Mouse (Mus musculus): ENCODE results near the gene Ccnd3. TPM values are rescaled to one million over a fixed set of nuclear protein-coding genes. Genes with fewer than 3 reads are reported as not detected.
"Not testable (repeated sequence)": the region's sequence is repeated elsewhere in the genome, so short reads cannot be mapped to it uniquely, and the experiment has no call there.

Ccnd3 gene
- polyA plus RNA-seq, 1 experiment from 2014 or later: 276 TPM

DNA sequence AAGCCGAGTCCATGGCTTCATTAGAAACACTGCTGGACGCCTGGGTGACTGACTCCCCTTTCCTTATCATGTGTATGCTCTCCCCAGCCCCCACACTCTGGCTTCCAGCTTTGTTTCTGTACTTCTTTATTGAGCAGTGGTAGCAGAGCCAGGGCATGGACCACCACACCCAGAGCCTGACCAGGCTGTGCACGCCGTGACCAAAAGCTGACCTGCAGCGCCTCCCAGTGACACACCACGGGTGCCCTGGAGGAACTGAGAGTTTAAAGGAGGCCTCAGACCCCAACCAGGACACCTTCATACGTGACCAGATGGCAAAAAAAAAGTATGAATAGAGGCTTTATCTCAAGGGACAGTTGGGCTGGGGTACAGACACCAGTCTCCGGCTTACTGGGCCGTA, 14.1 kb upstream of the Ccnd3 start:
- no peak overlapping the region for H3K4me3 ChIP-seq (ENCODE audit: low read length)
- no peaks in the 10 kb centered on the region for H3K4me1 ChIP-seq (ENCODE audit: control insufficient read depth, insufficient read depth, low read length)
- no peak for ATAC-seq (ENCODE audit: low FRiP score, low TSS enrichment)
- H3K4me2 ChIP-seq (replicated peaks; ENCODE audit: low read depth, low read length): no peak overlapping the region
- no peak overlapping the region for H3K27ac ChIP-seq (ENCODE audit: low read depth, low read length)
- H3K27me3 ChIP-seq (ENCODE audit: control insufficient read depth, insufficient read depth, low read length): no peaks in the 10 kb centered on the region
- 84% methylated on average over 9 of the region's 9 CpGs for WGBS
- no peak overlapping the region for H3K9ac ChIP-seq (ENCODE audit: low read depth, low read length)
- no peaks in the 10 kb centered on the region for H3K9me3 ChIP-seq (ENCODE audit: control insufficient read depth, low read length)
- peaks cover 78% of the 10 kb centered on the region for H3K36me3 ChIP-seq (ENCODE audit: control insufficient read depth, insufficient read depth, low read length)

DNA sequence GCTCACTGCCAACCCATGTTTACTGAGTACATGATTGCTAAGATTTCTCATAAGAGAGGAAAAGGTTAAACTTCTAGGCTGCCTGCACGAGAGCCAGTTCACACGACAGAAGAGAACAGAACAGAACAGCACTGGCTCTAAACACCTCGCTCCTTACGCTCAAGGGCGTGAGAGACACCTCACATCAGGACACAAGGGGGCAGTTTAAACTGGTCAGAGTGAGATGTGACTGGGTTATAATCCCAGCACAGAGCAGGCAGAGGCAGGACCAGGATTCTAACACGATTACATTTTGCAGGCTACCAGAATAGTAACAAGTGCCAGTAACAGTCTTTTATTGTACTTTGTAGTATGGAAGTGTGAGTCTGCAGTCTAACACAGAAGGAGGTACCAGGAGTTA, 12.1 kb upstream of the Ccnd3 start:
- Histone ChIP-seq H3K27me3 (ENCODE audit: control insufficient read depth, insufficient read depth, low read length) (no peaks in the 10 kb centered on the region), H3K4me2 (replicated peaks; ENCODE audit: low read depth, low read length) (no peak overlapping the region), H3K9me3 (ENCODE audit: control insufficient read depth, low read length) (no peaks in the 10 kb centered on the region), H3K4me3 (ENCODE audit: low read length) (no peak overlapping the region), H3K36me3 (ENCODE audit: control insufficient read depth, insufficient read depth, low read length) (peaks cover 88% of the 10 kb centered on the region), H3K4me1 (ENCODE audit: control insufficient read depth, insufficient read depth, low read length) (no peaks in the 10 kb centered on the region), H3K27ac (ENCODE audit: low read depth, low read length) (no peak overlapping the region), H3K9ac (ENCODE audit: low read depth, low read length) (no peak overlapping the region)
- no peak for ATAC-seq (ENCODE audit: low FRiP score, low TSS enrichment)
- WGBS: 81% methylated on average over 6 of the region's 6 CpGs

- no peak overlapping the region for H3K4me2 ChIP-seq (replicated peaks; ENCODE audit: low read depth, low read length)
- H3K9me3 ChIP-seq (ENCODE audit: control insufficient read depth, low read length): no peaks in the 10 kb centered on the region
- no peak overlapping the region for H3K4me3 ChIP-seq (ENCODE audit: low read length)
- peaks cover 91% of the 10 kb centered on the region for H3K36me3 ChIP-seq (ENCODE audit: control insufficient read depth, insufficient read depth, low read length)
- no peak for ATAC-seq (ENCODE audit: low FRiP score, low TSS enrichment)
- no peak overlapping the region for H3K9ac ChIP-seq (ENCODE audit: low read depth, low read length)
- H3K27me3 ChIP-seq (ENCODE audit: control insufficient read depth, insufficient read depth, low read length): no peaks in the 10 kb centered on the region
- no peaks in the 10 kb centered on the region for H3K4me1 ChIP-seq (ENCODE audit: control insufficient read depth, insufficient read depth, low read length)
- 87% methylated on average over 6 of the region's 6 CpGs for WGBS
- no peak overlapping the region for H3K27ac ChIP-seq (ENCODE audit: low read depth, low read length)
Measured at GRCm38 (mm10) chr17:47493653-47494052, 11.2 kb upstream of the Ccnd3 start.

- WGBS: 92% methylated on average over 11 of the region's 11 CpGs
Measured at GRCm38 (mm10) chr17:47494132-47494531, 10.7 kb upstream of the Ccnd3 start.

GRCm38 (mm10) chr17:47501531-47501930, 3.3 kb upstream of the Ccnd3 start:
- Histone ChIP-seq H3K9ac (ENCODE audit: low read depth, low read length) (peak overlapping the region; percentile 81), H3K27me3 (ENCODE audit: control insufficient read depth, insufficient read depth, low read length) (no peaks in the 10 kb centered on the region), H3K4me2 (replicated peaks; ENCODE audit: low read depth, low read length) (peak overlapping the region; percentile 87), H3K27ac (ENCODE audit: low read depth, low read length) (no peak overlapping the region), H3K9me3 (ENCODE audit: control insufficient read depth, low read length) (no peaks in the 10 kb centered on the region), H3K4me1 (ENCODE audit: control insufficient read depth, insufficient read depth, low read length) (peaks cover 14% of the 10 kb centered on the region), H3K4me3 (ENCODE audit: low read length) (peak overlapping the region; percentile 73), H3K36me3 (ENCODE audit: control insufficient read depth, insufficient read depth, low read length) (peaks cover 24% of the 10 kb centered on the region)
- WGBS: 7% methylated on average over 11 of the region's 11 CpGs
- no peak for ATAC-seq (ENCODE audit: low FRiP score, low TSS enrichment)

More at GRCm38 (mm10) chr17:47494132-47494531, 10.7 kb upstream of the Ccnd3 start:
- no peak overlapping the region for H3K27ac ChIP-seq (ENCODE audit: low read depth, low read length)
- no peak for ATAC-seq (ENCODE audit: low FRiP score, low TSS enrichment)
- no peaks in the 10 kb centered on the region for H3K4me1 ChIP-seq (ENCODE audit: control insufficient read depth, insufficient read depth, low read length)
- no peaks in the 10 kb centered on the region for H3K9me3 ChIP-seq (ENCODE audit: control insufficient read depth, low read length)
- no peak overlapping the region for H3K4me3 ChIP-seq (ENCODE audit: low read length)
- H3K36me3 ChIP-seq (ENCODE audit: control insufficient read depth, insufficient read depth, low read length): peaks cover 90% of the 10 kb centered on the region
- no peaks in the 10 kb centered on the region for H3K27me3 ChIP-seq (ENCODE audit: control insufficient read depth, insufficient read depth, low read length)
- no peak overlapping the region for H3K9ac ChIP-seq (ENCODE audit: low read depth, low read length)
- no peak overlapping the region for H3K4me2 ChIP-seq (replicated peaks; ENCODE audit: low read depth, low read length)

DNA sequence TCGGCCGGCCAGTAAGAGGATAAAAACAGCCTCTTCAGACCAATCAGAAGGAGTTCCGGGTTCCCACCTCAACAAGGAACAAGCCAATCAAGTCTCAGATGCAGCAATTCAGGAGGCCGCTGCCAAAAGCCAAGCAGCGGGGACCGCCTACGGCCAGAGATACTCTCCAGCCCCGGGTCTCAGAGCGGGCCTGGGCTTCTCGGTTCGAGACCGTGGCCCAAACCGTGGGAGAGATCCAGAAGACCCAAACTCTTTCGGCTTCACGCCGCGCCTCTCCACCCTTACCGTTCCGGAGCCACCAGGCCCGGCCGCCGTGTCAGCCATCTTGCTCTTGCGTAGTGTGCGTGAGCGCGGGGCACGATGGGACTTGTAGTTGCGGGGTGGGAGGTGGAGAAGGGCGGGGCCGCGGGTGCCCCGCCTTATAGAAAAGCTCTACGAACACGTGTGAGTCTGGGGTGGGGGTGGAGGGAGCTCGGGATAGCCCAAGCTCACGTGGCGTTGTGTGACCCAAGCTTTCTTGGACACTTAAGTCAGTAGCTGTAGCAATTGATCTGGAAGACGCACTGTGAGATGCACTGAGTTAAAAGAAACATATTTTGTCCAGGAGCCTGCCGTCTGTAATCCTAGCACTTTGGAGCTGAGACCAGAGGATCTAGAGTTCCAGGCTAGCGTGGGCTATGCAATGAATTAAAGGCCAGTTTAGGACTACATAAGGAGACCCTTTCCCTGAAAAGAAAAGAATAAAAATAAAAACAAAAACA, 2.7 kb upstream of the Ccnd3 start, which contains the start of gene Taf8:
Gene Taf8 (minus strand): TSS at position 347 of the 761 bp plus-strand sequence.
- H3K9me3 ChIP-seq (ENCODE audit: control insufficient read depth, low read length): no peaks in the 10 kb centered on the region
- peak within 1 kb of the TSS; percentile 87 for H3K4me2 ChIP-seq (replicated peaks; ENCODE audit: low read depth, low read length)
- ATAC-seq (ENCODE audit: low FRiP score, low TSS enrichment): peak; percentile 95
- H3K27ac ChIP-seq (ENCODE audit: low read depth, low read length): peak within 1 kb of the TSS; percentile 73; the same call in 1 of the 2 replicates
- WGBS: 2% methylated on average over 40 of the region's 40 CpGs
- peak within 1 kb of the TSS; percentile 73 for H3K4me3 ChIP-seq (ENCODE audit: low read length)
- H3K4me1 ChIP-seq (ENCODE audit: control insufficient read depth, insufficient read depth, low read length): peaks cover 14% of the 10 kb centered on the region
- H3K9ac ChIP-seq (ENCODE audit: low read depth, low read length): peak within 1 kb of the TSS; percentile 81
- no peaks in the 10 kb centered on the region for H3K27me3 ChIP-seq (ENCODE audit: control insufficient read depth, insufficient read depth, low read length)
- H3K36me3 ChIP-seq (ENCODE audit: control insufficient read depth, insufficient read depth, low read length): peaks cover 20% of the 10 kb centered on the region

GRCm38 (mm10) chr17:47502707-47503045, 2.2 kb upstream of the Ccnd3 start:
- ATAC-seq (ENCODE audit: low FRiP score, low TSS enrichment); H3K9me3 ChIP-seq (ENCODE audit: control insufficient read depth, low read length); H3K9ac ChIP-seq (ENCODE audit: low read depth, low read length); H3K27me3 ChIP-seq (ENCODE audit: control insufficient read depth, insufficient read depth, low read length); H3K27ac ChIP-seq (ENCODE audit: low read depth, low read length): not testable (repeated sequence)
- Histone ChIP-seq H3K4me2 (replicated peaks; ENCODE audit: low read depth, low read length) (peak overlapping the region; percentile 42; the same call in 1 of the 2 replicates), H3K4me3 (ENCODE audit: low read length) (peak overlapping the region; percentile 73; the same call in 1 of the 2 replicates), H3K4me1 (ENCODE audit: control insufficient read depth, insufficient read depth, low read length) (peaks cover 17% of the 10 kb centered on the region), H3K36me3 (ENCODE audit: control insufficient read depth, insufficient read depth, low read length) (peaks cover 16% of the 10 kb centered on the region)
- 88% methylated on average over 6 of the region's 6 CpGs for WGBS

DNA sequence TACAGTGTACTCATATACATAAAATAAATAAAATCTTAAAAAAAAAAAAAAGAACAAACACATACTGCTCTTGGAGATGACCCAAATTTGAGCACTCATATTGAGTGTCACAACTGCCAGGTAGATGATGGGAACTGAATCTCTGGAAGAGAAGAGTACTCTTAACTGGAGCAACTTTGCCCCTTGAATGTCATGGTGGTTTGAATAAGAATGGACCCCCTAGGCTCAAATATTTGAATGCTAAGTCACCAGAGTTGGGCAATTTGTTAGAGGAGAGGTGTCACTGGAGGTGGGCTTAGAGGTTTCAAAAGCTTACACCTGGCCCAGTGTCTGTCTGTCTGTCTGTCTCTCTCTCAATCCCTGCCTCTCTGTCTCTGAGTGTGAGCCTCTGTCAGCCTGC, 1.2 kb upstream of the Ccnd3 start:
- no peak overlapping the region for H3K27ac ChIP-seq (ENCODE audit: low read depth, low read length)
- H3K4me1 ChIP-seq (ENCODE audit: control insufficient read depth, insufficient read depth, low read length): peaks cover 26% of the 10 kb centered on the region
- no peak overlapping the region for H3K4me2 ChIP-seq (replicated peaks; ENCODE audit: low read depth, low read length)
- H3K4me3 ChIP-seq (ENCODE audit: low read length): no peak overlapping the region
- H3K27me3 ChIP-seq (ENCODE audit: control insufficient read depth, insufficient read depth, low read length): no peaks in the 10 kb centered on the region
- peaks cover 8% of the 10 kb centered on the region for H3K36me3 ChIP-seq (ENCODE audit: control insufficient read depth, insufficient read depth, low read length)
- no peaks in the 10 kb centered on the region for H3K9me3 ChIP-seq (ENCODE audit: control insufficient read depth, low read length)
- no peak for ATAC-seq (ENCODE audit: low FRiP score, low TSS enrichment)
- no peak overlapping the region for H3K9ac ChIP-seq (ENCODE audit: low read depth, low read length)

- ATAC-seq (ENCODE audit: low FRiP score, low TSS enrichment): no peak
- peaks cover 26% of the 10 kb centered on the region for H3K4me1 ChIP-seq (ENCODE audit: control insufficient read depth, insufficient read depth, low read length)
- H3K4me3 ChIP-seq (ENCODE audit: low read length): peak overlapping the region; percentile 40
Measured at GRCm38 (mm10) chr17:47504228-47504627, 623 bp upstream of the Ccnd3 start.

More at GRCm38 (mm10) chr17:47504228-47504627, 623 bp upstream of the Ccnd3 start:
- Histone ChIP-seq H3K9ac (ENCODE audit: low read depth, low read length) (peak overlapping the region; percentile 63; the same call in 1 of the 2 replicates), H3K36me3 (ENCODE audit: control insufficient read depth, insufficient read depth, low read length) (peaks cover 3% of the 10 kb centered on the region), H3K27ac (ENCODE audit: low read depth, low read length) (peak overlapping the region; percentile 18; the same call in 1 of the 2 replicates), H3K27me3 (ENCODE audit: control insufficient read depth, insufficient read depth, low read length) (no peaks in the 10 kb centered on the region), H3K9me3 (ENCODE audit: control insufficient read depth, low read length) (no peaks in the 10 kb centered on the region), H3K4me2 (replicated peaks; ENCODE audit: low read depth, low read length) (peak overlapping the region; percentile 74)
- 76% methylated on average over 5 of the region's 5 CpGs for WGBS

All from kidney, embryonic 14.5 days (tissue).